Mouse (Mus musculus): ENCODE measurements around the gene Krtap16-1. TPM values are rescaled to one million over a fixed set of nuclear protein-coding genes. Genes with fewer than 3 reads are reported as not detected.

The Krtap16-1 gene
- not detected for polyA plus RNA-seq (2017; shearing (Covaris generic))

GRCm38 (mm10) chr11:99986180-99986647, at the start of gene Krtap16-1:
Krtap16-1 (minus strand) TSS chr11:99986597.

GRCm38 (mm10) chr11:100029768-100030167, 43.4 kb upstream of the Krtap16-1 start, which contains the start of gene Krt33b:
Krt33b (minus strand) TSS chr11:100029868.

GRCm38 (mm10) chr11:100016112-100016511, 29.7 kb upstream of the Krtap16-1 start, which contains the start of gene Krt33a:
Krt33a (minus strand) TSS chr11:100016212.

GRCm38 (mm10) chr11:99993620-99994383, 7.4 kb upstream of the Krtap16-1 start, which contains the start of gene Krtap17-1:
Krtap17-1 (minus strand) TSS chr11:99993994.

GRCm38 (mm10) chr11:99978953-99979352, 7.4 kb downstream of the Krtap16-1 start, which contains the start of gene Krtap29-1:
Krtap29-1 (minus strand) TSS chr11:99979053.

GRCm38 (mm10) chr11:99948175-99948574, 38.2 kb downstream of the Krtap16-1 start, which contains the start of gene Krtap9-5:
Krtap9-5 (plus strand) TSS chr11:99948475.

GRCm38 (mm10) chr11:99935991-99936390, 50.4 kb downstream of the Krtap16-1 start, which contains the start of gene Krtap31-2:
Krtap31-2 (plus strand) TSS chr11:99936291.

Other genes with a start within 250 kb of the Krtap16-1 start
- not detected for gene Gm11595, start 213.7 kb downstream of the Krtap16-1 start, polyA plus RNA-seq (2017; shearing (Covaris generic))
- not detected for gene Krtap4-8, start 205.9 kb downstream of the Krtap16-1 start, polyA plus RNA-seq (2017; shearing (Covaris generic))
- gene Krtap4-9, start 201.4 kb downstream of the Krtap16-1 start, polyA plus RNA-seq (2017; shearing (Covaris generic)): not detected
- not detected for gene Gm11596, start 193.1 kb downstream of the Krtap16-1 start, polyA plus RNA-seq (2017; shearing (Covaris generic))
- not detected for gene Gm11569, start 187.7 kb downstream of the Krtap16-1 start, polyA plus RNA-seq (2017; shearing (Covaris generic))
- not detected for gene Gm11554, start 182.2 kb downstream of the Krtap16-1 start, polyA plus RNA-seq (2017; shearing (Covaris generic))
- gene Krtap4-13, start 176.7 kb downstream of the Krtap16-1 start, polyA plus RNA-seq (2017; shearing (Covaris generic)): not detected
- gene Gm11564, start 170.9 kb downstream of the Krtap16-1 start, polyA plus RNA-seq (2017; shearing (Covaris generic)): not detected
- not detected for gene 2300003K06Rik, start 148.5 kb downstream of the Krtap16-1 start, polyA plus RNA-seq (2017; shearing (Covaris generic))
- not detected for gene Krtap4-16, start 135.0 kb downstream of the Krtap16-1 start, polyA plus RNA-seq (2017; shearing (Covaris generic))
- gene Gm11568, start 128.7 kb downstream of the Krtap16-1 start, polyA plus RNA-seq (2017; shearing (Covaris generic)): not detected
- not detected for gene Gm11559, start 122.1 kb downstream of the Krtap16-1 start, polyA plus RNA-seq (2017; shearing (Covaris generic))
- not detected for gene Krtap9-1, start 113.2 kb downstream of the Krtap16-1 start, polyA plus RNA-seq (2017; shearing (Covaris generic))
- gene Gm11567, start 107.4 kb downstream of the Krtap16-1 start, polyA plus RNA-seq (2017; shearing (Covaris generic)): not detected
- gene Krtap31-1, start 78.7 kb downstream of the Krtap16-1 start, polyA plus RNA-seq (2017; shearing (Covaris generic)): not detected
- not detected for gene Gm11565, start 71.8 kb downstream of the Krtap16-1 start, polyA plus RNA-seq (2017; shearing (Covaris generic))
- gene Krtap31-2, start 50.3 kb downstream of the Krtap16-1 start, polyA plus RNA-seq (2017; shearing (Covaris generic)): not detected
- 0.60 TPM for gene Krtap9-5, start 38.1 kb downstream of the Krtap16-1 start, polyA plus RNA-seq (2017; shearing (Covaris generic))
- gene Krtap29-1, start 7.5 kb downstream of the Krtap16-1 start, polyA plus RNA-seq (2017; shearing (Covaris generic)): not detected
- not detected for gene Krtap17-1, start 7.4 kb upstream of the Krtap16-1 start, polyA plus RNA-seq (2017; shearing (Covaris generic))
- gene Krt33a, start 29.6 kb upstream of the Krtap16-1 start, polyA plus RNA-seq (2017; shearing (Covaris generic)): not detected
- gene Krt33b, start 43.3 kb upstream of the Krtap16-1 start, polyA plus RNA-seq (2017; shearing (Covaris generic)): not detected
- gene Krt34, start 55.0 kb upstream of the Krtap16-1 start, polyA plus RNA-seq (2017; shearing (Covaris generic)): 0.32 TPM
- gene Krt31, start 64.0 kb upstream of the Krtap16-1 start, polyA plus RNA-seq (2017; shearing (Covaris generic)): not detected
- gene Krt32, start 101.6 kb upstream of the Krtap16-1 start, polyA plus RNA-seq (2017; shearing (Covaris generic)): not detected
- gene Krt35, start 109.6 kb upstream of the Krtap16-1 start, polyA plus RNA-seq (2017; shearing (Covaris generic)): not detected
- gene Krt36, start 119.0 kb upstream of the Krtap16-1 start, polyA plus RNA-seq (2017; shearing (Covaris generic)): not detected
- gene Krt13, start 135.0 kb upstream of the Krtap16-1 start, polyA plus RNA-seq (2017; shearing (Covaris generic)): not detected
- not detected for gene Krt15, start 149.3 kb upstream of the Krtap16-1 start, polyA plus RNA-seq (2017; shearing (Covaris generic))
- 0.74 TPM for gene Krt19, start 162.1 kb upstream of the Krtap16-1 start, polyA plus RNA-seq (2017; shearing (Covaris generic))
- not detected for gene Krt9, start 206.6 kb upstream of the Krtap16-1 start, polyA plus RNA-seq (2017; shearing (Covaris generic))
- not detected for gene Krt14, start 221.0 kb upstream of the Krtap16-1 start, polyA plus RNA-seq (2017; shearing (Covaris generic))

All from effector memory CD4-positive, alpha-beta T cell, adult 7 months (primary cell).